Mouse (Mus musculus) layer of hippocampus, postnatal 36 days (tissue): ENCODE measurements around the gene Cacnb4. TPM values are rescaled to one million over a fixed set of nuclear protein-coding genes. Genes with fewer than 3 reads are reported as not detected.

Experiments used
- DNase-seq, 2 experiments: peaks; one replicate each; pipeline ENCODE4 v3.0.0; 2022
- total RNA-seq, 2 experiments: library from RNA; stranded (reverse); gene quantifications; 2 replicates each; pipeline ENCODE4 v1.2.3; 2021

Gene Cacnb4
- total RNA-seq, 2 experiments from 2014 or later, result 73.8 to 74.8 TPM

DNA sequence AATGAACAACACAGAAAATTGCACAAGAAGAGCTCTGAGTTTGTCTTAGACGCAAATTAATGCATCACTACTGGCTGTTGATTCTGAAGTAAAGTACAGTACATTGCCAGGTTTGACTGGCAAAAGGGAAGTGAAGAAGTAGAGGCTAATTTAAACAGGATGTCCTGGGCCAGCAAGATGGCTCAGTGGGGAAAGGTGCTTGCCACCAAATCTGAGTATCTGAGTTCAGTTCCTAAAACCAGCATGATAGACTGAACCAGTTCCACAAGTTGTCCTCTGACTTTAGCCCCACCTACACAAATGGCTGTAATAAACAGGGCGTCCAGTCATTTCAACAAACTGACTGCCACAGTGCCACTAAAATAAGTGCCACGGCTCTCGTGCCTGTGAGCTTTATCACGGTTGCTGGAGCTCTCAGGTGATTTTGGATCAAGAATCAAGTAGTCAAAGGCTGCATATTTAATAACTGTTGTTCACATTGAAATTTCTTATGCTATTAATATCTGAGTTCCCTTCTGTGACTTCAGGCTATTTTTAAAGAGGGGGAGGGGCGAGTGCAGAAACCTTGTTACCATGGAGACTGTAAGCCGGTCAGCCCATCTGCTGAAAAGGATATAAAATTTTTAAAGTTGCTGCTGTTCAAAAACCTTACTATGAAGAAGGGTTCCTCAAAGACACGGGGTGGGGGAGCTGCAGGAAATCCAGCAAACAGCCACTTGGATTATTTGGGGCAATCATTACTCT lies 29.2 kb downstream of the Cacnb4 start:
- no peak for DNase-seq

DNA sequence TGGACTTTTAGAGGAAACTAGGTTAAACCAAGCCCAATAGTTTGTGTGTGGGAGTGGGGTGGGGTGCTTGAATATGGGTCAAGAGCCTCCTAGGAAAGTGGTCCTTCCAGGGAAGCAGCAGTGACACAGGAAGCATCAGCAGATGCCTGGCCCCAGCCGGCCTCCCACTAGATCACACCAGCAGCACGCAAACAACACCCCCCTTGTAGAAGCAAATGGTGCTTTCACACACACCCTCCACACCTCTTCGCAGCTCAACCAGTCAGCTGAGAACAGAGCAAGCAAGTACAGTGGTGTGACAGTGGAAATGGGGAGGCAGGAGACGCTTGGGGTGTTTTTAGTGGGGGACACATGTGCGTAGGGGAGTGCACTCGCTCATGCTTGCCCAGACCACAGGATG lies 33.0 kb downstream of the Cacnb4 start:
- no peak for DNase-seq

- no peak for DNase-seq
Measured at GRCm38 (mm10) chr2:52639530-52639875, 37.1 kb downstream of the Cacnb4 start.

DNA sequence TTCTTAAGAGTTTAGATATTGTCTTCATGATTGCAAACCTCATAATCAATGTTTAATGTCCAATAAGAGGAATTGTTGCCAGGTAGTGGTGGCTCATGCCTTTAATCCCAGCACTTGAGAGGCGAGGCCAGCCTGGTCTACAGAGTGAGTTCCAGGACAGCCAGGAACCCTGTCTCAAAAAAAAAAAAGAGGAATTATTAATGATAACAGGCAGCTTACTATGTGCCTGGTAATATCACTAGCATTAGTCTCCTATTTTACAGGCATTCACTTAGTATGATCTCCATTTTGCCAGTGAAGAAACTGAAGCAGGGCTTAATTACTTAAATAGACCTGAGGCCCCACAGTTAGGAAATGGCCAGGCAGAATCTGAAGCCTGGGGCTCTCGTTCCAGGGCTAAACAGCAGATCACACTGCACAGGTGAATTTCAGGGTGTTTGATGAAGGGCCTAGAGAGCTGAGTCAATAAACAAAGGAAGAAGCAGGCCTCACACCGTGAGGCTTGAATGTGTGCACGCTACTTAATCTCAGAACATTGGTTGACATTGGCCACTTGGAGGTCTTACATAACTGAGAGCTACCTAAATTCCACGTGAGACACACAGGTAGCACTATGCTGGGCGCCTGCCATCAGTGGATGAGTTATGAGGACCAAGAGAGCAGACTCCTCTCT lies 37.6 kb downstream of the Cacnb4 start:
- DNase-seq, result no peak

- no peak for DNase-seq
Measured at GRCm38 (mm10) chr2:52638226-52638625, 38.4 kb downstream of the Cacnb4 start.

DNA sequence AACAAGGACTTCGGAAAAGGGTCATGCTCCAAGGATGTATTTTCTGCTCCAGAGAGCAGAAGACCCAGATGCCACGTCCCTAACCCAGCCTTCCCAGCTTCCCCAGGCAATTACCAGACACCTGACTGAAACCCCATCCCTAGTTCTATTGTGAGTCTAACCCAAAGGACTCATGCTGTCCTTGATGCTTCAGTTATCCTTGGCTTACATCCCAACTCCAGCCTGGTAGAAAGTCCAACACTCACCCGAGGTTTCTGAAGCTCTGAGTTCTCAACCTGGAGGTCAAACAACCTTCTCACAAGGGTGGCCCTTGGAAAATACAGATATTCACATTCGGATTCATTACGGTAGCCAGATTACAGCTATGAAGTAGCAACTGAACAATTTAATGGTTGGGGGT lies 40.6 kb downstream of the Cacnb4 start:
- no peak for DNase-seq

DNA sequence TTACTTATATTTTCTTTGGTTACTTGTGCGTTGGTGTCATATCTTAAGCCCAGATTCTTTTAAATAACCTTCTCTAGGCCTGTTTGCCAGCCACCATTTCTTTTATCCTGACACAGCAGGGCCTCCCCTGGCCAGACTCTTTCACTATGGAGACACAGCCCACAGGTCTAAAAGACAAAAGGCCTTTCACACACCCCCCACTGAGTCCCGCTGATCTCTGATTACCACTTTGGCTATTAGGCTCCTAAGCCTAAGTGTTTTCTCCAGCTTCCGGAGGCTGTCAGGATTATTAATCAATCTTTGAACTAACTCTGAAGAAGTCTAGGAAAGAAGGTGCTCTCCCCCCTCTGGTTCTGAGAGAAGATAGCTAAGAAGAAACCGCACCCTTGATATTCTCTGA lies 41.3 kb downstream of the Cacnb4 start:
- DNase-seq, result no peak

DNA sequence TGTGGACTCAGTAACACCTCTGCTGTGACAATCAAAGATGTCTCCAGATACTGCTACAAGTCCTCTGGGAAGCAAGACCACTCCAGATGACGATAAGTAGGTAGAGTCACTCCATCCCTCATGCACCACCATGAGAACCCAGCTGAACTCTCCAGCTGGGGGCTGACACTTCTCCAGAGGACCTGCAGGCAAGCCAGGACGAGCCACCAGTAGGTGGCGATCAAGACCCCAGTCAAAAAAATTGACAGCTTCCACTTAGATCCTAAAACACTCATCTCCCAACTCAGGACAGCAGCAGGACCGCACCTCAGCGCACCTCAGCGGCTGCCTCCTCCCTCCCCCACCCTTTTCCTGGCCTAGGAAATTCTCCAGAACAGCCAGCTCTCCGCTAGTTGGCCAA lies 43.8 kb downstream of the Cacnb4 start:
- DNase-seq, result peak; percentile 64 to 66

- DNase-seq, result no peak
Measured at GRCm38 (mm10) chr2:52628186-52628585, 48.4 kb downstream of the Cacnb4 start.

DNA sequence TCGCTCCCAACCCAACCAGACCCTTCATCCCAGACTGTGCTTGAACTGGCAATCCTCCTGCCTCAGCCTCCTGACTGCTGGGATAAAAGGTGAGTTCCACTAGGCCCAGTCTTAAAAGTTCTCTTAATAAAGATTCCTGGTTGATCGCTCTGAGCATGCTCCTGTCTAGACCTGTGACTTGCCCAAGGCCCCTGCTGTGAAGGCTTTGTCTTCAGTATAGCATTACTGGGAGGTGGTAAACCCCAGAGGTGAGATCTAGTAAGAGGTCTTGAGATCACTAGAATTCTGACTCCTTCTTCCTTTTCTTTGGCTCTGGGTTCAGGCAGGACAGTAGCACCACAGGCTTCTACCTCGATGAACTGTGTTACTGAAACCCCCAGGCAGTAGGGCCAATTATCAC lies 50.4 kb downstream of the Cacnb4 start:
- no peak for DNase-seq

GRCm38 (mm10) chr2:52625731-52626130 lies 50.9 kb downstream of the Cacnb4 start:
- no peak for DNase-seq

DNA sequence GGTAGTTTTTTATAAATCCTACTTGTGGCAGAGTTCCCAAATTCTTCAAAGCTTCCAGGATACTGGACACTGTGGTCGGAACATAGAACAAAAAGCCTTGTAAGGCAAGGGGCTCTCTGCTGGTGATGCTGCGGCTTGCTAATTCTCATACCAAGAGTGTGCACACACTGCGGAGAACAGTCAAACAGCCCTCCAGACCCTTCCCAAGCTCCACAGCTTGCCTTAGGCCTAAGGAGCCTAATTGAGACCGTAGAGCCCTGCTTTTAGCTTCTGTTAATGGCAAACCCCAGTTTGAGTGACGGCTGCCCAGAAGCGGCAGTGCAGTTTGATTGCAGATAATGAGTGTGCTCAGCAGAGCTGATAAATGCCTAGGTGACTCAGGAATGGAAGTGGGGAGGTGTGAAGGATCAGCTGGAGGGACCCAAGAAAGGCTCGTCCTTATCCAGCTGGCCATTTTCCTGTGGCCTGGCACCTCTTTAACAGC lies 52.7 kb downstream of the Cacnb4 start:
- DNase-seq, result no peak

- DNase-seq, result no peak
Measured at GRCm38 (mm10) chr2:52623461-52623860, 53.2 kb downstream of the Cacnb4 start.

- DNase-seq, result no peak
Measured at GRCm38 (mm10) chr2:52622616-52623015, 54.0 kb downstream of the Cacnb4 start.

DNA sequence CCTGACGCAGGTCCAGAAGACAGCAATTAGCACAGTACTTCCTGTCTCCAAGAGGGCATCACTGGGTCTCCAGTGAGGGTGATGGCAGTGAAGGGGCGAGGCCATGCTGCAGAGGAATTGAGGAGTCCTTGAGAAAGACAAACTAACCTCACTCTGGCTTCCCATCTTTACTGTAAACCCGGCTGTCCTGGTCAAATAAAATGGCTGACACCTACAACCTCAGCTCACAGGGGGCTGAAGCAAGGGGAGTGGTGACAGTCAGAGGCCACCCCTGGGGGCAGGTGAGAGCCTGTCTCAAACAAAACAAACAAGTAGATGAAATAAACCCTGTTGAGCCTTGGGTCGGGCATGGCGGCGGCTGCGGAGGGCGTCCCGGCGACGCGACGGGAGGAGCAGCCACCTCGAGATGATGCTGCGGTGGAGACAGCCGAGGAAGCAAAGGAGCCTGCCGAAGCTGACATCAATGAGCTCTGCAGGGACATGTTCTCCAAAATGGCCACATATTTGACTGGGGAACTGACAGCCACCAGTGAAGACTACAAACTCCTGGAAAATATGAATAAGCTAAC lies 57.1 kb downstream of the Cacnb4 start:
- DNase-seq, result no peak

DNA sequence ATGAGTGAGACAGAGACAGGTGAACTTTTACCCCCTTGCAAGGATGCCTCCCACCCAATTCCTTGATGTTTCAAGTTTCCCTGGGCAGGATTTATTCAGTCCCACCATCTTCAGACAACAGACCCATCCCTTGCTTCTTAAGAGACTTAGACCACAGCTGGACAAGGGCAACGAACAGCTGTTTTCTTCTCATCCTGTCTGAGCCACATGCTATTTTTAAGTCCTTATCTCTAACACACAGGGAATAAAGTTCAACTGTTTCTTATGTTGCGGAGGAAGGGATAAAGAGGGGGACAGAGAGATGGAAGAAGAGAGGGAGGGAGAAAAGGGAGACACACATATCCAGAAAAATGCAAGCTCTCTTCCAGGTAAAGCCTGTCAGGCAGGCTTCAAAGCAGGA lies 57.8 kb downstream of the Cacnb4 start:
- DNase-seq, result no peak

GRCm38 (mm10) chr2:52615429-52615828 lies 61.2 kb downstream of the Cacnb4 start:
- DNase-seq, result no peak

GRCm38 (mm10) chr2:52613888-52614287 lies 62.7 kb downstream of the Cacnb4 start:
- DNase-seq, result no peak

- DNase-seq, result no peak
Measured at GRCm38 (mm10) chr2:52609486-52609885, 67.1 kb downstream of the Cacnb4 start.

DNA sequence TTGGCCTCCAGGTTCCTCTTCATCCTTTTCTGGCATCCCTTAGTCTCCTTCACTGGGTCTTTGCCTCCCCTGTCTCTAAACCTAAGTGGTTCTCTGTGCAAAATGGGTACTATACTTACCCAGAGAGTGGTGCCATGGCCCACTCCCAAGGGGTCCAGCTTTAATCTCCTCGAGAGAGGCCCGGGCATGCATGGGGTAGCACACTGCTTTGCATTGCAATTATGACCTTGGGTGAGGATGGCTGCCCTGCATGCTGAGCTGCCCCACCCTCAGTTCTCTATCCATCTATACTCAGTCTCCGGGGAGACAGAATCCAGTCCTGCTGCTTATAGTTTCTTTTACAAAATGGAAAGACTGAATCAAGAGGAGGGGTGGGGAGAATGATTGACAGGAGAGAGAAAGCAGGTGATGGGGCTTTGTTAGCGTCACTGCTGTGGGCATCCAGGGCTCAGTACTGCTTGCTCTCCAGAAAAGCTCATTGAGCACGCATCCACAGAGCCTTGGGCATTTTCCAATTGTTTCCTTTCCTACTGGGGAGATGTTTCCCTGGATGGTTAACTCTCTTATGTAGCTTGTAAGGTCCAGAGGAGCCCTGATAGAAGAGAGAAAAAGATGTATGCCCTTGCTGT lies 68.7 kb downstream of the Cacnb4 start:
- no peak for DNase-seq

- no peak for DNase-seq
Measured at GRCm38 (mm10) chr2:52606331-52606730, 70.3 kb downstream of the Cacnb4 start.

GRCm38 (mm10) chr2:52605321-52605720 lies 71.3 kb downstream of the Cacnb4 start:
- peak; percentile 31 to 66 for DNase-seq

GRCm38 (mm10) chr2:52604651-52605020 lies 72.0 kb downstream of the Cacnb4 start:
- no peak for DNase-seq
